Mouse (Mus musculus) CH12.LX (cell line): Measurements from ENCODE around the gene Cradd. TPM values are rescaled to one million over a fixed set of nuclear protein-coding genes. Genes with fewer than 3 reads are reported as not detected.

Experiments
- DNase-seq: peaks from one replicate; pipeline ENCODE4 v3.0.0-alpha.2; 2013; ENCODE audit errors: extremely low read depth
- H3K27ac ChIP-seq: 2 replicates; pipeline ENCODE4 v1.5.1; 2012; ENCODE audit warnings: low read depth, mild to moderate bottlenecking, control low read depth, moderate library complexity; ENCODE audit not compliant: insufficient read depth
- H3K27me3 ChIP-seq: replicated peaks from 2 replicates; pipeline ENCODE3; 2012; ENCODE audit warnings: inconsistent platforms
- H3K36me3 ChIP-seq, 2 experiments: replicated peaks in 1 of 2; 2 replicates each; pipeline versions ENCODE3 to v1.6.1; 2012; ENCODE audit warnings: inconsistent platforms in 1 of 2, low read length in 1 of 2, mild to moderate bottlenecking in 1 of 2, mixed read lengths in 1 of 2, moderate library complexity in 1 of 2; ENCODE audit not compliant: control insufficient read depth in 1 of 2, insufficient read depth in 1 of 2
- H3K4me1 ChIP-seq, 2 experiments: 2 replicates each; pipeline ENCODE4 v1.6.1; 2012; ENCODE audit warnings: inconsistent platforms in 1 of 2, moderate library complexity in 1 of 2; ENCODE audit not compliant: insufficient read depth in 2 of 2, control insufficient read depth in 1 of 2
- H3K4me2 ChIP-seq: 2 replicates; pipeline ENCODE4 v1.6.1; 2012; ENCODE audit warnings: low read depth, mild to moderate bottlenecking, control low read depth; ENCODE audit not compliant: poor library complexity, insufficient read depth, severe bottlenecking
- H3K4me3 ChIP-seq, 3 experiments: fragments of 150-350 bp in 1 of 3; sonication (generic) in 1 of 3; replicated peaks in 1 of 3; 2 replicates each; pipeline versions ENCODE3 to v1.5.1; 2011 to 2012; ENCODE audit warnings: low read depth in 2 of 3, low read length in 2 of 3, mild to moderate bottlenecking in 2 of 3, moderate library complexity in 2 of 3, control low read depth in 1 of 3, improper control_type of control experiment in 1 of 3, inconsistent platforms in 1 of 3, mixed read lengths in 1 of 3; ENCODE audit not compliant: poor library complexity in 1 of 3
- H3K79me2 ChIP-seq: replicated peaks from 2 replicates; pipeline ENCODE4 v1.6.1; 2012; ENCODE audit warnings: mild to moderate bottlenecking, moderate library complexity; ENCODE audit not compliant: control insufficient read depth, poor library complexity, insufficient read depth, severe bottlenecking; ENCODE audit errors: extremely low read depth
- H3K9ac ChIP-seq: 2 replicates; pipeline ENCODE4 v1.6.1; 2012; ENCODE audit warnings: low read depth, mild to moderate bottlenecking, control low read depth, moderate library complexity; ENCODE audit not compliant: insufficient read depth
- H3K9me3 ChIP-seq: replicated peaks from 2 replicates; pipeline ENCODE3; 2012; ENCODE audit warnings: low read length, inconsistent platforms, mixed read lengths
- BHLHE40 ChIP-seq: IDR thresholded peaks from 2 replicates; pipeline ENCODE4 v1.6.1; 2011; ENCODE audit warnings: mild to moderate bottlenecking, low read depth, low read length, improper control_type of control experiment
- CTCF ChIP-seq, 2 experiments: IDR thresholded peaks in 1 of 2; conservative IDR thresholded peaks in 1 of 2; 2 replicates each; pipeline ENCODE4 v1.5.1; 2011 to 2012; ENCODE audit warnings: low read depth in 2 of 2, low read length in 2 of 2, improper control_type of control experiment in 1 of 2, inconsistent platforms in 1 of 2, mild to moderate bottlenecking in 1 of 2, moderate library complexity in 1 of 2
- E2F4 ChIP-seq: IDR thresholded peaks from 2 replicates; pipeline ENCODE4 v1.6.1; 2011; ENCODE audit warnings: low read depth, low read length, improper control_type of control experiment; ENCODE audit not compliant: insufficient replicate concordance
- ELF1 ChIP-seq: IDR thresholded peaks from 2 replicates; pipeline ENCODE4 v1.6.1; 2014; ENCODE audit warnings: low read depth, mild to moderate bottlenecking, inconsistent platforms, low read length, improper control_type of control experiment
- EP300 ChIP-seq: IDR thresholded peaks from 2 replicates; pipeline ENCODE4 v1.6.1; 2011; ENCODE audit warnings: low read length, improper control_type of control experiment
- HCFC1 ChIP-seq: IDR thresholded peaks from 2 replicates; pipeline ENCODE4 v1.6.1; 2012; ENCODE audit warnings: low read depth, mild to moderate bottlenecking, inconsistent platforms, low read length, improper control_type of control experiment
- IRF4 ChIP-seq: IDR thresholded peaks from 2 replicates; pipeline ENCODE4 v1.6.1; 2014; ENCODE audit warnings: low read depth, mild to moderate bottlenecking, inconsistent platforms, low read length, improper control_type of control experiment
- JUND ChIP-seq: conservative IDR thresholded peaks from 2 replicates; pipeline ENCODE4 v1.6.1; 2011; ENCODE audit warnings: low read depth, low read length, improper control_type of control experiment
- KAT2A ChIP-seq: IDR thresholded peaks from 2 replicates; pipeline ENCODE4 v1.6.1; 2012; ENCODE audit warnings: low read length, improper control_type of control experiment, inconsistent platforms; ENCODE audit not compliant: insufficient replicate concordance
- MAX ChIP-seq: IDR thresholded peaks from 2 replicates; pipeline ENCODE4 v1.6.1; 2011; ENCODE audit warnings: low read length, improper control_type of control experiment
- MAZ ChIP-seq: IDR thresholded peaks from 2 replicates; pipeline ENCODE4 v1.6.1; 2012; ENCODE audit warnings: low read depth, mild to moderate bottlenecking, inconsistent platforms, low read length, improper control_type of control experiment, moderate library complexity
- MEF2A ChIP-seq: IDR thresholded peaks from 2 replicates; pipeline ENCODE4 v1.6.1; 2014; ENCODE audit warnings: low read depth, mild to moderate bottlenecking, inconsistent platforms, low read length, improper control_type of control experiment, borderline replicate concordance
- MXI1 ChIP-seq: IDR thresholded peaks from 2 replicates; pipeline ENCODE4 v1.6.1; 2011; ENCODE audit warnings: mild to moderate bottlenecking, low read depth, low read length, improper control_type of control experiment
- MYC ChIP-seq: IDR thresholded peaks from 2 replicates; pipeline ENCODE4 v1.6.1; 2011; ENCODE audit warnings: low read depth, mild to moderate bottlenecking, improper control_type of control experiment, low read length
- NELFE ChIP-seq: IDR thresholded peaks from 2 replicates; pipeline ENCODE4 v1.6.1; 2011; ENCODE audit warnings: low read depth, low read length, improper control_type of control experiment
- POLR2A ChIP-seq: IDR thresholded peaks from 2 replicates; pipeline ENCODE4 v1.6.1; 2011; ENCODE audit warnings: low read depth, mild to moderate bottlenecking, improper control_type of control experiment, low read length
- POLR2AphosphoS2 ChIP-seq: IDR thresholded peaks from 2 replicates; pipeline ENCODE4 v1.6.1; 2011; ENCODE audit warnings: low read depth, low read length, improper control_type of control experiment
- RCOR1 ChIP-seq: conservative IDR thresholded peaks from 2 replicates; pipeline ENCODE4 v1.6.1; 2012; ENCODE audit warnings: low read depth, mild to moderate bottlenecking, inconsistent platforms, low read length, improper control_type of control experiment
- SIN3A ChIP-seq: IDR thresholded peaks from 2 replicates; pipeline ENCODE4 v1.6.1; 2012; ENCODE audit warnings: low read length, improper control_type of control experiment, inconsistent platforms
- TCF12 ChIP-seq: IDR thresholded peaks from 2 replicates; pipeline ENCODE4 v1.6.1; 2014; ENCODE audit warnings: low read depth, mild to moderate bottlenecking, inconsistent platforms, low read length, improper control_type of control experiment
- USF1 ChIP-seq: IDR thresholded peaks from 2 replicates; pipeline ENCODE4 v1.6.1; 2014; ENCODE audit warnings: low read depth, mild to moderate bottlenecking, inconsistent platforms, low read length, improper control_type of control experiment
- USF2 ChIP-seq: conservative IDR thresholded peaks from 2 replicates; pipeline ENCODE4 v1.6.1; 2011; ENCODE audit warnings: low read depth, low read length, improper control_type of control experiment
- ZC3H11A ChIP-seq: IDR thresholded peaks from 2 replicates; pipeline ENCODE4 v1.6.1; 2012; ENCODE audit warnings: low read depth, mild to moderate bottlenecking, inconsistent platforms, low read length, improper control_type of control experiment
- ZKSCAN1 ChIP-seq: IDR thresholded peaks from 2 replicates; pipeline ENCODE4 v1.6.1; 2012; ENCODE audit warnings: low read depth, inconsistent platforms, low read length, improper control_type of control experiment, borderline replicate concordance
- ZMIZ1 ChIP-seq: IDR thresholded peaks from 2 replicates; pipeline ENCODE4 v1.6.1; 2012; ENCODE audit warnings: low read depth, mild to moderate bottlenecking, inconsistent platforms, low read length, improper control_type of control experiment
- ZNF384 ChIP-seq: IDR thresholded peaks from 2 replicates; pipeline ENCODE4 v1.6.1; 2012; ENCODE audit warnings: low read depth, low read length, improper control_type of control experiment, inconsistent platforms
- dilution Hi-C: fragments of 300-500 bp; cut with MboI; formaldehyde crosslinking; loops from 2 replicates; pipeline ENCODE4 v1.14.3; 2020; ENCODE audit warnings: low sequenced_read_pairs; ENCODE audit not compliant: extremely low pct_unique_long_range_greater_than_20kb, extremely low pct_ligation_motif_present
- in situ Hi-C: fragments of 300-500 bp; cut with MboI; formaldehyde crosslinking; loops from 3 replicates; pipeline ENCODE4 v1.14.3; 2019; ENCODE audit warnings: low sequenced_read_pairs, low pct_ligation_motif_present, low pct_unique_long_range_greater_than_20kb, mixed read lengths
- polyA plus RNA-seq: library from polyadenylated mRNA; unstranded; fragments of >175 nt; gene quantifications from 2 replicates; pipeline ENCODE4 v1.2.1, GENCODE M21; 2012; ENCODE audit warnings: low read depth; ENCODE audit not compliant: insufficient read length
- total RNA-seq, 2 experiments: library from RNA; depleted of rRNA; stranded (reverse); fragments of 300-350 nt in 1 of 2; fragments of >200 nt in 1 of 2; gene quantifications; 2 replicates each; pipeline ENCODE4 v1.2.3; 2012 to 2014

The Cradd gene
- total and polyA plus RNA-seq, 3 experiments, result 5.6 to 8.8 (median 5.6) TPM

DNA sequence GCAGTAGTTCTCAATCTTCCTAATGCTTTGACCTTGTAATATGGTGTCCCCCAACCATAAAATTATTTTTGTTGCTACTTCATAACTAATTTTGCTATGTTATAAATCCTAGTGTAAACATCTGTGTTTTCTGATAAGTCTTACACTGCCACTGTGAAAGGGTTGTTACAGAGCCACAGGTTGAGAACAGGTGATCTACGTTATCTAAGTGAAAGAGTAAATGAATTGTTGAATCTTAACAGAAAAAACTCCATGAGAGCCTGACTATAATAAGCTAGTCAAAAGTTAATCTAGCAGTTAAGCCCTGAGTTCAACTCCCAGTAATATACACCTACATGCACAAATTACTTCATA, 322 bp upstream of the Cradd start:
- in situ Hi-C loops, result no loop called here
- Histone ChIP-seq H3K9me3 (peaks cover 2% of the 10 kb centered on the region), H3K4me1 (peaks cover 2 to 12% of the 10 kb centered on the region in 2 experiments; a peak in 3 of 4 replicates), H3K79me2 (0 out of 2 replicates have a peak, but pooled peaks cover 3% of the 10 kb centered on the region), H3K27ac (no peak overlapping the region), H3K4me3 (no peak overlapping the region), H3K9ac (no peak overlapping the region)
- TF ChIP-seq ZC3H11A, result no peak
- TF ChIP-seq ZNF384, result no peak
- TF ChIP-seq POLR2AphosphoS2, result no peak
- no peak for TF ChIP-seq RCOR1
- TF ChIP-seq, all 38 proteins: peak for 0
- DNase-seq, result no peak
- Histone ChIP-seq H3K27me3 (no peaks in the 10 kb centered on the region), H3K4me2 (no peak overlapping the region; the same call in 1 of the 2 replicates), H3K36me3 (peaks cover 0 to 2% of the 10 kb centered on the region in 2 experiments)
- dilution Hi-C loops, result no loop called here

DNA sequence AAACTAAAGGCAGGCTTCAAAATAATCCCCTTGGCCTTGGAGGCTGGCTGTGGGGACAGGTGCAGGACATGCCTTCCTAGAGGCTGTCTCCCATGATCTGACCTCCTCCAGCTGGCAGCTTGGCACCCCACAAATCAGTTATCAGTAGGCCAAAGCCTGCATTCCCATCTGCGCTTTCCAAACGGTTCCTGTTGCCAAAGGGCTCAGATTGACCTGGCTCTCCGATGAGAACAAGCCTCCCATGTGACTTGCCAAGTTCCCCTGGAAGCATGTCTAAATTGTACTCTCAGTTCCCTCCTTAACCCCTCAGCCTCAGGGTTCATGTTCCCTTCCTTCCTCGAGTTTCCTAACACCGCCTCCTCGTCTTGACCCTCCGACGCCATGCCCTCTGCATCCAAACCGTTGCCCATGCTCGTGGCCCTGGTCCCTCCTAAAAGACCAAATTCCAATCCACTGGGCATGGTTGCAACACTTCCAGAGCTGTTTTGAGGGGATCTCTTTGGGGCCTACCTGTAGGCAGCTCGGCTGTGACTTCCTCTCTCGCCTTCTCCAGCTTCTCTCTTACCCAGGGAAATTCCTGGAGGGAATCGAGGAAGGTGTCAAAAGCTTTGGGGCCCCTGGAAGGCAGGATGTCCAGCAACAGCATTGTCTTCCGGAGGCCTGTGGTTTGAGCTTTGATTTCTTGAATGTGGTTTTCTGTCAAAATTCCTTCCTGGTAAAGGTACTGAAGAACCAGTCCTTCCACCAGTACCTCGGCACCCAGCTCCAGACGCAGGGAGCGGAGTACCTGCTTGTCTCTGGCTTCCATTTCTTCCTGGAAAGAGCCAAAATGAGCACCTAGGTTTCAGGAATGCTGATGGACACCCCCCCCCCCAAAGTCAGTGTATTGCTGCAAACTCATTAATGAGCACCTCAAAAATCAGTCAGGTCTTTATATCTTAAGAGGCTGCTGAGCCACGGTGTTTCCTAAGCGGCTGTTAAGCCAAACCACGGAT, 1.6 kb downstream of the Cradd start:
- DNase-seq, result no peak
- Histone ChIP-seq H3K79me2 (0 out of 2 replicates have a peak, but pooled peaks cover 3% of the 10 kb centered on the region), H3K36me3 (peaks cover 0 to 10% of the 10 kb centered on the region in 2 experiments), H3K4me3 (peak overlapping the region; percentile 37 to 77 (median 64)), H3K27ac (peak overlapping the region; percentile 30; the same call in 1 of the 2 replicates), H3K4me2 (peak overlapping the region; percentile 60), H3K9me3 (peaks cover 2% of the 10 kb centered on the region), H3K4me1 (peaks cover 2 to 12% of the 10 kb centered on the region in 2 experiments; a peak in 3 of 4 replicates), H3K9ac (peak overlapping the region; percentile 97), H3K27me3 (no peaks in the 10 kb centered on the region)
- TF ChIP-seq ZMIZ1, result 0 out of 2 replicates have a peak, but pooled peaks have one; percentile 40
- TF ChIP-seq HCFC1, result no peak
- TF ChIP-seq CTCF (conservative IDR thresholded peaks at IDR 0.05 in 1 of 2, IDR thresholded peaks at IDR 0.05 in 1 of 2; ENCODE audit: low read depth in 2 of 2, low read length in 2 of 2), result no peak
- peak; percentile 28; the same call in 1 of the 2 replicates for TF ChIP-seq BHLHE40
- no peak for TF ChIP-seq MEF2A
- peak; percentile 73 for TF ChIP-seq MAX
- TF ChIP-seq JUND, result no peak
- peak; percentile 45; the same call in 1 of the 2 replicates for TF ChIP-seq IRF4
- TF ChIP-seq ELF1, result no peak
- TF ChIP-seq USF1, result 0 out of 2 replicates have a peak, but pooled peaks have one; percentile 9
- peak; percentile 70 for TF ChIP-seq MXI1
- 0 out of 2 replicates have a peak, but pooled peaks have one; percentile 49 for TF ChIP-seq MAZ
- TF ChIP-seq ZKSCAN1, result no peak
- no peak for TF ChIP-seq POLR2A
- peak; percentile 37; the same call in 1 of the 2 replicates for TF ChIP-seq TCF12
- no peak for TF ChIP-seq RCOR1
- TF ChIP-seq E2F4, result no peak
- no peak for TF ChIP-seq KAT2A
- TF ChIP-seq EP300, result 0 out of 2 replicates have a peak, but pooled peaks have one; percentile 37
- TF ChIP-seq MYC, result peak; percentile 57
- TF ChIP-seq NELFE, result peak; percentile 51; the same call in 1 of the 2 replicates
- 0 out of 2 replicates have a peak, but pooled peaks have one; percentile 6 for TF ChIP-seq USF2
- no peak for TF ChIP-seq POLR2AphosphoS2
- peak; percentile 53; the same call in 1 of the 2 replicates for TF ChIP-seq SIN3A
- dilution Hi-C loops (no loop called here), in situ Hi-C loops (no loop called here)
